Mouse (Mus musculus): ENCODE measurements around the gene Scamp1.
"Not testable (repeated sequence)": the region's sequence is repeated elsewhere in the genome, so short reads cannot be mapped to it uniquely, and the experiment has no call there.

The Scamp1 gene

DNA sequence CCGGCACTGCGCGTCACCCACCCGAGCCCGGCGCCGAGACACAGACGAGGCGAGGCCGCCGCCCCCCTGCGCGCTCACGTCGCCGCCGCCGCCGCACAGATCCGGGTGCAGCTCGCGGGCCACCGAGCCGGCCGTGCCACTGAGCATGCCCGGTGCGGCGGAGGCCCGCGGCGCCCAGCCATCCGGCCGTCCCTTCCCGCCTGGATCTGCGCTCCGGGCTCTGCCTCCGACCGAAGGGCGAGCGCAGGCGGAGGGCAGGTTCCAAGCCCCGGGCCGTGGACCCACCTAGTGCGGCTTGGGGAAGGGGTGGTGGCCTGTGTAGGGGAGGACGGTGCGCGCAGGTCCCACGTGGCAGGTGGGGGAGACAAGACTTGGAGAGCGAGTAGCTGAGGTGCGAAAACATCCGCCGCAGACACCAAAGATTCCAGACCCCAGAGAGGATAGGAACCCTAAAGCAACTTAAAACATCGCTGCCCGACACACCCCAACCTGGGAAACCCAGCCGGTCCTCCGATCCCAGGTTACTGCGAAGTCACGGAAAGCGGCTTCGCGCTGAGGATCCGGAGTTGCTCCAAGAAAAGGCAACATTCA lies at the start of gene Scamp1:
Gene Scamp1, minus strand, starts transcription at position 577 of the 591 bp plus-strand sequence.
- DNase-seq (ENCODE audit: low spot score) = peak; percentile 89

GRCm38 (mm10) chr13:94330392-94330979 lies 44.8 kb upstream of the Scamp1 start:
- no peak for DNase-seq (ENCODE audit: low spot score)

- DNase-seq (ENCODE audit: low spot score) = not testable (repeated sequence)
Measured at GRCm38 (mm10) chr13:94329005-94329404, 43.3 kb upstream of the Scamp1 start.

- no peak for DNase-seq (ENCODE audit: low spot score)
Measured at GRCm38 (mm10) chr13:94328063-94328462, 42.4 kb upstream of the Scamp1 start.

- no peak for DNase-seq (ENCODE audit: low spot score)
Measured at GRCm38 (mm10) chr13:94322475-94322874, 36.8 kb upstream of the Scamp1 start.

GRCm38 (mm10) chr13:94321094-94321792 lies 35.6 kb upstream of the Scamp1 start:
- DNase-seq (ENCODE audit: low spot score) = no peak

GRCm38 (mm10) chr13:94316975-94317511 lies 31.4 kb upstream of the Scamp1 start:
- DNase-seq (ENCODE audit: low spot score) = no peak

DNA sequence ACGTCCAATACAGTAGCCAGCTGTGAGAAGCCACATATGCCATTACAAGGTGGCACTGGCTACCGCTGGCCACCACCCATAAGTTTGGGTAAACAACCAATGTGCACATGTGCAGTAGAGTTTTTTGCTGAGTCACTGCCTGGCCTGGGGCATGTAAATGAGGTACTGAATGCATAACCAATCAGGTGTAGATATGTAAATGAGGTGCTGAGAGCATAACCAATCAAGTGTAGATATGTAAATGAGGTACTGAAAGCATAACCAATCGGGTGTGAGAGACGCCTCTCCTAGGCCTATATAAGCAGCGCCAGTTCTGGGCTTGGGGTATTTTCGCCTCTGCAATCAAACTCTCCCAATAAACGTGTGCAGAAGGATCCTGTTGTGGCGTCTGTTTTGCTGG lies 27.2 kb upstream of the Scamp1 start:
- DNase-seq (ENCODE audit: low spot score) = not testable (repeated sequence)

GRCm38 (mm10) chr13:94308279-94308678 lies 22.6 kb upstream of the Scamp1 start:
- no peak for DNase-seq (ENCODE audit: low spot score)

DNA sequence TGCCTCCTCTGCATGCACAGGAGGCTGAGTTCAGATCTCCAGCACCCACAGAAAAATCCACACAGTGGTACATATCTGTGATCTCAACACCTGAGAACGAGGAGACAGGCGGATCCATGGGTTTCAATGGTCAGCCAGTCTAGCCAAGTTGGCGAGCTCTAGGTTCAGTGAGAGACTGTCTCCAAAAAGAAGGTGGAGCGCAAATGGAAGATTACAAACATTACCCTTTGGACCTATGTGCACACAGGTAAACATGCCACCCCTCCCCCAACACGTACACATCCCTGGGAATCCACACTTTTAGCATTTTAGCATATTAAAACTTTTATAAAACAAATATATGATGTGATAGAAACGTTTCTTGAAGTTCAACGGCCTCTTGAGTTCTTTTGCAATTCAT lies 21.9 kb upstream of the Scamp1 start:
- DNase-seq (ENCODE audit: low spot score) = no peak

DNA sequence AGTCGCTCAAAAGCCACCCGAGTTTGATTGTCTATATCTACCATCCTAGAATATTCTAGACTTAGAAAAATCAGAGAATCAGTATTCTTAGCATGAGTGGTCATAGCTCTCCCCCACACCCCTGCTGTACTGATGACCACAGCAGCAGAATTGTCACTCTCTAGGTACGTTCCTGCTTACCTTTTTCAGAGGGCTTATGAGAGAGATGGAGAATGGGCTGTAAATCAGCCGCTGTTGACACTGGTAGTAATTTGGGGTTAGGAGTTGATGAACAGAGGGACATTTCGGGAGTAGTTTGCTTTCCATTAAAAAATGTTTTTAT lies 21.3 kb upstream of the Scamp1 start:
- DNase-seq (ENCODE audit: low spot score) = no peak

- peak; percentile 23 for DNase-seq (ENCODE audit: low spot score)
Measured at GRCm38 (mm10) chr13:94306277-94306967, 20.8 kb upstream of the Scamp1 start.

GRCm38 (mm10) chr13:94300946-94301538 lies 15.4 kb upstream of the Scamp1 start:
- no peak for DNase-seq (ENCODE audit: low spot score)

DNA sequence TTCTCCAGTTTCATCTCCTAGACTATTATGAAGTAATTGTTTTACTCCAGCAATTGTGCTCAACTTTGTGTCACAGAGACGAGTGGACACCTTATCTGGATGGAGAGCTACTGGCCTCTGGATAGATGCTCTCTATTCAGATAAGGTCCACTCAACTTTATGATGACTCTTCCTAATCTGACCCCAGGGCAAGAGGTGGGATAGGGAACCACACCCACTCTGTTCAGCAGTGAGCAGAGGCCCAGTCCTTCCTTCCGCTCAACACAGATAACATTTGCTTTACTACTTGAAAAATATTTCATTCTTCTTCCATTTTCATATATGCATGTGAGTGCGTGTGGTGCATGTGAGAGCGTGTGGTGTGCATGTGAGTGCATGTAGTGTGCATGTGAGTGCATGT lies 14.6 kb upstream of the Scamp1 start:
- no peak for DNase-seq (ENCODE audit: low spot score)

- DNase-seq (ENCODE audit: low spot score) = no peak
Measured at GRCm38 (mm10) chr13:94298401-94298800, 12.7 kb upstream of the Scamp1 start.

- no peak for DNase-seq (ENCODE audit: low spot score)
Measured at GRCm38 (mm10) chr13:94296371-94296770, 10.7 kb upstream of the Scamp1 start.

- DNase-seq (ENCODE audit: low spot score) = no peak
Measured at GRCm38 (mm10) chr13:94295922-94296321, 10.3 kb upstream of the Scamp1 start.

GRCm38 (mm10) chr13:94294886-94295285 lies 9.2 kb upstream of the Scamp1 start:
- no peak for DNase-seq (ENCODE audit: low spot score)

- no peak for DNase-seq (ENCODE audit: low spot score)
Measured at GRCm38 (mm10) chr13:94293911-94294310, 8.3 kb upstream of the Scamp1 start.

DNA sequence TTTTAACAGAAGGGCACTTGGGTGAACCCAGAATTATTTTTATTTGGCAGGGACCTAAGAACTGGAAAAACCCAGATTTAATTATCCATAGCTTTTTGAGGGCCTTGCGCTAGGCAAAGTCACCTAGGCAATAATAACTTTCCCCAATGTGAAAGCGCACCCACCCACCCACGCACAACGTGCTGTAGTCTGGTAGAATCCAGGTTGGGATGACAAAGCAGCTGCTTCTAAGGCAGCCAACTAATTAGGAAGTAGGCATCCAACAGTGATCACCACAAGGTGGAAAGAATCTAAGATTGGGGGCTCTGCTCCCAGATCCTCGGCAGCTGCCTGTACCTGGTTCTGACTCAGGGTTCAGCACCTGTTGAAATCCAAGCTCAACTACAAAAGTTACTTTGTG lies 538 bp upstream of the Scamp1 start:
- DNase-seq (ENCODE audit: low spot score) = no peak

- DNase-seq (ENCODE audit: low spot score) = peak; percentile 31
Measured at GRCm38 (mm10) chr13:94284543-94285269, 951 bp downstream of the Scamp1 start.

DNA sequence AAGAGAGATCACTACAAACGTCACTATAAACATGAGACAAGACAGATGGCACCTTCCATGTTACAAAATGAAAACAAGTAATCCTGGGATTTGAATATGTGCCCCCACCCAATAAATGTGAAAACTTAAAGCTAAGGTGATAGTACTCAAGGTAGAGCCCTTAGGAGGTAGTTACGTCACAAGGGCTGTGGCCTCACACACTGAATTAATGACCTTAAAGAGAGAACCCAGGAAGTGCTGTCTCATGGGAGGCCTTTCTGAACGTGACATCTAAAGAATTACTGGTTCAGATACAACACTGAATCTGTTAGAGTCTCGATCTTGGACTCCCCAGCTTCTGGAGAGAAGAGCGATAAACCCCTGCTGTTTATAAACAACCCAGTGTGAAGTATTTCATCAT lies 6.2 kb downstream of the Scamp1 start:
- no peak for DNase-seq (ENCODE audit: low spot score)

Data from testis, postnatal 14 days (tissue).